Mouse (Mus musculus) neural tube, embryonic 11.5 days (tissue): ENCODE results near the gene Zdhhc17. TPM values are rescaled to one million over a fixed set of nuclear protein-coding genes. Genes with fewer than 3 reads are reported as not detected.

ENCODE experiments used
- ATAC-seq: fragments of 200-750 bp; cut with Nextera tagmentation; 2 replicates; pipeline ENCODE4 v1.8.0; 2017; ENCODE audit warnings: moderate number of reproducible peaks, mild to moderate bottlenecking, moderate TSS enrichment, moderate library complexity; ENCODE audit not compliant: insufficient read depth, low FRiP score, low TSS enrichment
- DNase-seq: peaks from one replicate; pipeline ENCODE4 v3.0.0-alpha.2; 2015; ENCODE audit warnings: low spot score
- H3K27ac ChIP-seq: fragments of 300-500 bp; sonication (generic); 2 replicates; pipeline ENCODE4 v1.5.1; 2014; ENCODE audit warnings: low read depth, mild to moderate bottlenecking, low read length
- H3K27me3 ChIP-seq: fragments of 300-500 bp; sonication (generic); 2 replicates; pipeline ENCODE4 v1.6.1; 2014; ENCODE audit warnings: mild to moderate bottlenecking, low read length, mixed read lengths; ENCODE audit not compliant: control insufficient read depth, insufficient read depth
- H3K36me3 ChIP-seq: fragments of 300-500 bp; sonication (generic); 2 replicates; pipeline ENCODE4 v1.6.1; 2014; ENCODE audit warnings: mild to moderate bottlenecking, low read length, moderate library complexity, mixed read lengths; ENCODE audit not compliant: control insufficient read depth, insufficient read depth
- H3K4me1 ChIP-seq: fragments of 300-500 bp; sonication (generic); 2 replicates; pipeline ENCODE4 v1.6.1; 2014; ENCODE audit warnings: low read length, mixed read lengths; ENCODE audit not compliant: control insufficient read depth, insufficient read depth
- H3K4me2 ChIP-seq: fragments of 300-500 bp; sonication (generic); 2 replicates; pipeline ENCODE4 v1.6.1; 2014; ENCODE audit warnings: low read depth, mild to moderate bottlenecking, moderate library complexity
- H3K4me3 ChIP-seq: fragments of 300-500 bp; sonication (generic); 2 replicates; pipeline ENCODE4 v1.5.1; 2014; ENCODE audit warnings: low read depth, low read length
- H3K9ac ChIP-seq: fragments of 300-500 bp; sonication (generic); 2 replicates; pipeline ENCODE4 v1.6.1; 2014; ENCODE audit warnings: mild to moderate bottlenecking, low read length
- H3K9me3 ChIP-seq: fragments of 300-500 bp; sonication (generic); 2 replicates; pipeline ENCODE4 v1.6.1; 2016; ENCODE audit warnings: low read length; ENCODE audit not compliant: control insufficient read depth
- WGBS: fragments of 180-500 bp; shearing (Covaris S2); extraction: QIAGEN DNeasy Blood & Tissue Kit; methylation state at CpG from one replicate; pipeline ENCODE4 v1.1.7; 2014; 5-methylcytosine and 5-hydroxymethylcytosine counted together
- polyA plus RNA-seq: library from polyadenylated mRNA; unstranded; fragments of >200 nt; fragmentation: Nextera tagmentation; extraction: Ambion mirVana; gene quantifications from 2 replicates; pipeline ENCODE4 v1.2.1, GENCODE M21; 2014

Zdhhc17 gene
- polyA plus RNA-seq, 1 experiment from 2014 or later = 31.2 TPM

GRCm38 (mm10) chr10:110976046-110976445, 33.9 kb downstream of the Zdhhc17 start:
- no peaks in the 10 kb centered on the region for H3K9me3 ChIP-seq
- no peak for ATAC-seq
- no peaks in the 10 kb centered on the region for H3K4me1 ChIP-seq
- whole genome bisulfite sequencing = 13% methylated on average over 1 of the region's 1 CpGs
- no peak overlapping the region for H3K27ac ChIP-seq
- H3K36me3 ChIP-seq = 0 out of 2 replicates have a peak, but pooled peaks cover 2% of the 10 kb centered on the region
- no peak overlapping the region for H3K4me2 ChIP-seq
- no peaks in the 10 kb centered on the region for H3K27me3 ChIP-seq
- DNase-seq = peak; percentile 53
- no peak overlapping the region for H3K9ac ChIP-seq
- H3K4me3 ChIP-seq = no peak overlapping the region

GRCm38 (mm10) chr10:110974885-110975284, 35.1 kb downstream of the Zdhhc17 start:
- no peaks in the 10 kb centered on the region for H3K4me1 ChIP-seq
- H3K36me3 ChIP-seq = no peaks in the 10 kb centered on the region; the same call in 1 of the 2 replicates
- no peak overlapping the region for H3K9ac ChIP-seq
- ATAC-seq = no peak
- no peak for DNase-seq
- no peaks in the 10 kb centered on the region for H3K27me3 ChIP-seq
- H3K4me2 ChIP-seq = no peak overlapping the region
- no peak overlapping the region for H3K4me3 ChIP-seq
- no peak overlapping the region for H3K27ac ChIP-seq
- H3K9me3 ChIP-seq = no peaks in the 10 kb centered on the region
- 81% methylated on average over 1 of the region's 1 CpGs for WGBS

- no peaks in the 10 kb centered on the region; the same call in 1 of the 2 replicates for H3K36me3 ChIP-seq
- no peak overlapping the region for H3K27ac ChIP-seq
- H3K4me2 ChIP-seq = no peak overlapping the region
- WGBS = 61% methylated on average over 3 of the region's 3 CpGs
- no peaks in the 10 kb centered on the region for H3K4me1 ChIP-seq
- no peak overlapping the region for H3K9ac ChIP-seq
- H3K9me3 ChIP-seq = no peaks in the 10 kb centered on the region
- H3K4me3 ChIP-seq = no peak overlapping the region
- ATAC-seq (no peak), DNase-seq (peak; percentile 39)
- no peaks in the 10 kb centered on the region for H3K27me3 ChIP-seq
These were observed 35.5 kb downstream of the Zdhhc17 start for GRCm38 (mm10) chr10:110974463-110974862.

GRCm38 (mm10) chr10:110971998-110972397, 37.9 kb downstream of the Zdhhc17 start:
- no peaks in the 10 kb centered on the region for H3K27me3 ChIP-seq
- 74% methylated on average over 9 of the region's 9 CpGs for WGBS
- H3K27ac ChIP-seq = no peak overlapping the region
- no peak for DNase-seq
- H3K9ac ChIP-seq = no peak overlapping the region
- no peaks in the 10 kb centered on the region for H3K4me1 ChIP-seq
- H3K36me3 ChIP-seq = no peaks in the 10 kb centered on the region; the same call in 1 of the 2 replicates
- H3K9me3 ChIP-seq = no peaks in the 10 kb centered on the region
- ATAC-seq = no peak
- H3K4me3 ChIP-seq = no peak overlapping the region
- H3K4me2 ChIP-seq = no peak overlapping the region

GRCm38 (mm10) chr10:110971483-110971882, 38.5 kb downstream of the Zdhhc17 start:
- no peaks in the 10 kb centered on the region for H3K9me3 ChIP-seq
- no peak overlapping the region for H3K4me2 ChIP-seq
- ATAC-seq = no peak
- no peak overlapping the region for H3K27ac ChIP-seq
- H3K4me3 ChIP-seq = no peak overlapping the region
- no peak overlapping the region for H3K9ac ChIP-seq
- no peak for DNase-seq
- WGBS = 84% methylated on average over 6 of the region's 6 CpGs
- H3K27me3 ChIP-seq = no peaks in the 10 kb centered on the region
- no peaks in the 10 kb centered on the region; the same call in 1 of the 2 replicates for H3K36me3 ChIP-seq
- no peaks in the 10 kb centered on the region for H3K4me1 ChIP-seq

- WGBS = 90% methylated on average over 3 of the region's 3 CpGs
- Histone ChIP-seq H3K9me3 (no peaks in the 10 kb centered on the region), H3K27ac (no peak overlapping the region), H3K27me3 (no peaks in the 10 kb centered on the region), H3K4me2 (no peak overlapping the region), H3K4me3 (no peak overlapping the region), H3K36me3 (no peaks in the 10 kb centered on the region; the same call in 1 of the 2 replicates), H3K4me1 (no peaks in the 10 kb centered on the region), H3K9ac (no peak overlapping the region)
- DNase-seq = no peak
- ATAC-seq = no peak
These were observed 38.9 kb downstream of the Zdhhc17 start for GRCm38 (mm10) chr10:110971044-110971443.

- WGBS = 53% methylated on average over 1 of the region's 1 CpGs
These were observed 47.8 kb downstream of the Zdhhc17 start for GRCm38 (mm10) chr10:110962172-110962571.

GRCm38 (mm10) chr10:110960841-110961240, 49.1 kb downstream of the Zdhhc17 start:
- Histone ChIP-seq H3K9me3 (no peaks in the 10 kb centered on the region), H3K27ac (no peak overlapping the region), H3K36me3 (no peaks in the 10 kb centered on the region; the same call in 1 of the 2 replicates), H3K4me1 (no peaks in the 10 kb centered on the region), H3K4me2 (no peak overlapping the region), H3K27me3 (no peaks in the 10 kb centered on the region), H3K4me3 (no peak overlapping the region), H3K9ac (no peak overlapping the region)
- no peak for DNase-seq
- no peak for ATAC-seq
- WGBS = 93% methylated on average over 6 of the region's 6 CpGs

More at GRCm38 (mm10) chr10:110962172-110962571, 47.8 kb downstream of the Zdhhc17 start:
- DNase-seq (no peak), ATAC-seq (no peak)
- Histone ChIP-seq H3K9me3 (no peaks in the 10 kb centered on the region), H3K27ac (no peak overlapping the region), H3K4me3 (no peak overlapping the region), H3K36me3 (no peaks in the 10 kb centered on the region; the same call in 1 of the 2 replicates), H3K9ac (no peak overlapping the region), H3K4me2 (no peak overlapping the region), H3K4me1 (no peaks in the 10 kb centered on the region), H3K27me3 (no peaks in the 10 kb centered on the region)

GRCm38 (mm10) chr10:110959781-110960180, 50.2 kb downstream of the Zdhhc17 start:
- Histone ChIP-seq H3K27ac (no peak overlapping the region), H3K4me3 (no peak overlapping the region), H3K9me3 (no peaks in the 10 kb centered on the region), H3K9ac (no peak overlapping the region), H3K36me3 (no peaks in the 10 kb centered on the region), H3K27me3 (no peaks in the 10 kb centered on the region), H3K4me2 (no peak overlapping the region), H3K4me1 (no peaks in the 10 kb centered on the region)
- DNase-seq = no peak
- no peak for ATAC-seq
- 92% methylated on average over 8 of the region's 8 CpGs for WGBS
